Mouse (Mus musculus): ENCODE results near the gene Arl1.

DNA sequence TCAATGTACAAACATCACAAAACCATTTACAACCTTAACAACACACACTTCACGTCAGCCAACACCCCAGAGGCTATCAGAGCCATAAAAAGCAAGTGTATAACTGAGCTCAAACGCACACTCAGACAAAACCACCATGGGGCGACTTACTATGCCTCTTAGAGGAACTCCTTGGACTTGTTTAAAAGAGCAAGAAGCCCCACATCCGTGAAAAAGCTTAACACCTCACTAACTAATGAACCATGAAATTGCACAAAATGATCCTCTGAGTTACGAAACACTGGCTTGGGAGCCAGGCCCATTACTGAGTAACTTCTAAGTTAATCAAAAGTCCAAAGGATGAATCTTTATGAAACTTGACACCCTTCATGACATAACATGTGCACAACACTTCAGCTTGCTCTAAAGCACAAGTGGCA, 53.9 kb downstream of the Arl1 start:
- TF ChIP-seq USF1 (IDR thresholded peaks at IDR 0.05; ENCODE audit: low read depth), result no peak
- no peak for TF ChIP-seq CTCF (IDR thresholded peaks at IDR 0.05; ENCODE audit: control insufficient read depth, insufficient read depth, insufficient read length)
- no peak for TF ChIP-seq MYOG (IDR thresholded peaks at IDR 0.05; ENCODE audit: control insufficient read depth, extremely low read depth, insufficient read length)
- TF ChIP-seq MAX (IDR thresholded peaks at IDR 0.05), result no peak
- no peak for TF ChIP-seq MYOD1 (IDR thresholded peaks at IDR 0.05; ENCODE audit: control insufficient read depth, insufficient read length, low read depth)

Measured in C2C12 (cell line).